Mouse (Mus musculus): ENCODE data around the gene Cyth1.

DNA sequence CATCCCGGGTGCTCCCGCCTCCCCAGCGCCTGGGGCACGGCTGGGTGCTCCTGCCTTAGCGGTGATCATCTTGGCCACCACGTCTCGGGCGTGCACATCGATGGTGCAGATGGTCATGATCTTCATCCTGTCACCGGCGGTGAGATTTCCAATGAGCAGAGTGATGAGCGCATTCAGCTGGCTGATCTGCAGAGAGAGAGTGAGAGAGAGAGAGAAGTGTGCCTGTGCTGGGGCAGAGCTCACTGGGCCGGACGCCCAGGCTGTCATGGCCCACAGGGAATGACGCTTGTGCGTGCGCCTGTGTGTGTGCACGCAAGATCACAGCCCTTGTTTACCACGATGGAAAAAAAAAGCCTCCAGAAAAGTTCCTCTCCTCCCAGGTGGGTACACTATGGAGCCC, 159.5 kb downstream of the Cyth1 start:
- TF ChIP-seq POLR2A (IDR thresholded peaks at IDR 0.05; ENCODE audit: insufficient read depth, low read depth, low read length) (no peak), CTCF (IDR thresholded peaks at IDR 0.05; ENCODE audit: insufficient read depth, low read depth, low read length) (no peak)

All from olfactory bulb, adult 2 months (tissue).